Comparison of ENCODE assay signal across 8 mouse cellular contexts in the genomic region with DNA sequence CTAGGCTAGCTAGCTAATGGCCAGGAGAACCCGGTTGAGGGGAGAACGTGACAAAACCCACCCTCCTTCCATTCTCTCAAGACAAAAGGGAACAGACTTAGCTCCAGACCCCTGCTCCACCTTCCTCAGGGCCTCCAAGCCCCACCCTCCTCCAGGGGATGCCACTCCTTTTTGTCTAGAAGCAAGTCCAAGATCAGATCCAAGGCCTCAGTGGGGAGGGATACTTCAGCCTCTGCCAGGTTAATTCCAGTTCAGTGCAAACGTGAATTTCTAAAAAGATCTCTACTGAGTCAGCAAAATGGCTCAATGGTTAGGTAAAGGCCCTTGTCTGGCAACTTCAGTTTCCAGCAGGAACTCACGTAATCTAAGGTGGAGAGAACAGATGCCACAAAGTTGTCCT. TPM values are rescaled to one million over a fixed set of nuclear protein-coding genes. Genes with fewer than 3 reads are reported as not detected.
DNase-seq lines count a peak whose midpoint lies in the region; ATAC-seq and TF ChIP-seq lines count a peak whose summit lies in the region.
"Had no signal": no experiment of that assay in that cellular context is flagged by ENCODE, and none has a peak within 500 bp of the region (broad histone marks: within the 10 kb centered on the region; RNA-seq: fewer than 3 reads in every experiment).

No protein-coding gene starts in this region.

- peaks cover 37% of the 10 kb centered on the region for H3K4me1 ChIP-seq in limb, embryonic 15.5 days
- H3K4me1 ChIP-seq in limb, embryonic 10.5 days, result peaks cover 58% of the 10 kb centered on the region
- H3K4me1 ChIP-seq in ES-E14 (ENCODE audit: control insufficient read depth in 2 of 2, insufficient read depth in 2 of 2, low read length in 2 of 2, poor library complexity in 1 of 2), result peaks cover 27 to 60% of the 10 kb centered on the region in 2 experiments
- H3K4me1 ChIP-seq in embryonic fibroblast, embryonic 13.5 days (ENCODE audit: control insufficient read depth, insufficient read depth, low read length), result peaks cover 6% of the 10 kb centered on the region
- H3K4me1 ChIP-seq in liver, embryonic 14.5 days (replicated peaks; ENCODE audit: control insufficient read depth in 2 of 2, insufficient read depth in 2 of 2, low read length in 1 of 2), result peaks cover 49 to 62% of the 10 kb centered on the region in 2 experiments

- H3K27me3 ChIP-seq in limb, embryonic 15.5 days, result peaks cover 6% of the 10 kb centered on the region; the same call in 1 of the 2 replicates
- H3K27me3 ChIP-seq in limb, embryonic 10.5 days (ENCODE audit: low read depth, poor library complexity, severe bottlenecking), result peaks cover 64% of the 10 kb centered on the region
- H3K27me3 ChIP-seq in liver, embryonic 14.5 days (ENCODE audit: control insufficient read depth, insufficient read depth, low read length), result no peaks in the 10 kb centered on the region

- WGBS in limb, embryonic 15.5 days, result 47% methylated on average over 4 of the region's 4 CpGs
- 42% methylated on average over 4 of the region's 4 CpGs for WGBS in limb, embryonic 10.5 days
- 53% methylated on average over 4 of the region's 4 CpGs for WGBS in liver, embryonic 14.5 days (ENCODE audit: insufficient replicate concordance)

- H3K9ac ChIP-seq in limb, embryonic 15.5 days, result no peak overlapping the region
- H3K9ac ChIP-seq in ES-E14 (ENCODE audit: insufficient read depth, low read depth, low read length, poor library complexity, severe bottlenecking), result peak overlapping the region; percentile 16; the same call in 1 of the 2 replicates
- H3K9ac ChIP-seq in liver, embryonic 14.5 days (replicated peaks), result no peak overlapping the region

- no peaks in the 10 kb centered on the region for H3K36me3 ChIP-seq in limb, embryonic 15.5 days
- no peaks in the 10 kb centered on the region for H3K36me3 ChIP-seq in limb, embryonic 10.5 days
- H3K36me3 ChIP-seq in ES-E14 (ENCODE audit: control insufficient read depth, insufficient read depth, low read length, poor library complexity, severe bottlenecking), result peaks cover 6% of the 10 kb centered on the region; the same call in 1 of the 2 replicates
- H3K36me3 ChIP-seq in liver, embryonic 14.5 days (replicated peaks; ENCODE audit: control insufficient read depth, insufficient read depth, low read depth), result no peaks in the 10 kb centered on the region

- 0 out of 2 replicates have a peak overlapping the region, but pooled peaks have one; percentile 12 for H3K27ac ChIP-seq in limb, embryonic 15.5 days
- no peak overlapping the region for H3K27ac ChIP-seq in limb, embryonic 10.5 days
- H3K27ac ChIP-seq in ES-E14 (ENCODE audit: insufficient read depth, low read depth, low read length, poor library complexity, severe bottlenecking), result peak overlapping the region; percentile 64
- 0 out of 2 replicates have a peak overlapping the region, but pooled peaks have one; percentile 19 for H3K27ac ChIP-seq in embryonic fibroblast, embryonic 13.5 days (ENCODE audit: insufficient read depth, low read length)
- no peak overlapping the region for H3K27ac ChIP-seq in liver, embryonic 14.5 days

- no peak for TF ChIP-seq EP300 in liver, embryonic 14.5 days (IDR thresholded peaks at IDR 0.05; ENCODE audit: low read depth)

- no peak for ATAC-seq in limb, embryonic 15.5 days (ENCODE audit: insufficient number of reproducible peaks, low FRiP score, low TSS enrichment, low read depth)
- no peak for ATAC-seq in liver, embryonic 14.5 days (ENCODE audit: insufficient read depth)

- H3K4me2 ChIP-seq in limb, embryonic 15.5 days, result no peak overlapping the region
- peak overlapping the region; percentile 8; the same call in 1 of the 2 replicates for H3K4me2 ChIP-seq in liver, embryonic 14.5 days (ENCODE audit: low read depth)

- H3K4me3 ChIP-seq in limb, embryonic 15.5 days, result no peak overlapping the region
- H3K4me3 ChIP-seq in limb, embryonic 10.5 days, result no peak overlapping the region
- peak overlapping the region; percentile 11 to 15; a peak in 3 of 4 replicates for H3K4me3 ChIP-seq in ES-E14 (ENCODE audit: insufficient read depth in 1 of 2, low read depth in 1 of 2, low read length in 2 of 2, poor library complexity in 1 of 2, severe bottlenecking in 1 of 2)
- H3K4me3 ChIP-seq in embryonic fibroblast, embryonic 13.5 days (ENCODE audit: insufficient read depth, low read length), result no peak overlapping the region
- no peak overlapping the region for H3K4me3 ChIP-seq in liver, embryonic 14.5 days (ENCODE audit: insufficient read depth in 1 of 2, low read depth in 2 of 2, low read length in 2 of 2)

- in situ Hi-C loops in ES-E14 (cut with MboI; ENCODE audit: low sequenced_read_pairs in 2 of 2, unreplicated experiment in 2 of 2), result no loop called here

- no peak for DNase-seq in limb, embryonic 10.5 days (ENCODE audit: low spot score)
- no peak for DNase-seq in ES-E14 (ENCODE audit: low read depth, low spot score)
- DNase-seq in liver, embryonic 14.5 days (ENCODE audit: low read depth in 3 of 3, low spot score in 3 of 3), result no peak
- no peak for DNase-seq in urinary bladder, postnatal 36 days (ENCODE audit: low spot score in 2 of 2)
- no peak for DNase-seq in heart, adult 9 months (ENCODE audit: low spot score in 2 of 2)
- DNase-seq: left cerebral cortex, postnatal 4 days had no signal

- H3K9me3 ChIP-seq in limb, embryonic 15.5 days, result no peaks in the 10 kb centered on the region
- H3K9me3 ChIP-seq in limb, embryonic 10.5 days (replicated peaks), result no peaks in the 10 kb centered on the region
- H3K9me3 ChIP-seq in ES-E14 (ENCODE audit: control insufficient read depth, insufficient read depth, low read depth, low read length), result no peaks in the 10 kb centered on the region
- H3K9me3 ChIP-seq in liver, embryonic 14.5 days (ENCODE audit: control insufficient read depth, low read length), result no peaks in the 10 kb centered on the region

- no peak for TF ChIP-seq CTCF in embryonic fibroblast, embryonic 13.5 days (IDR thresholded peaks at IDR 0.05; ENCODE audit: borderline replicate concordance, insufficient read depth, low read length)
- no peak for TF ChIP-seq CTCF in liver, embryonic 14.5 days (IDR thresholded peaks at IDR 0.05; ENCODE audit: low read depth)

- no peak for TF ChIP-seq POLR2A in embryonic fibroblast, embryonic 13.5 days (IDR thresholded peaks at IDR 0.05; ENCODE audit: low read depth, low read length)

TF ChIP-seq in ES-E14, 5 proteins besides CTCF, POLR2A, EP300 and RAD21:
- TF ChIP-seq HCFC1 (IDR thresholded peaks at IDR 0.05; ENCODE audit: borderline replicate concordance, insufficient read depth, low read length) (no peak), MAFK (IDR thresholded peaks at IDR 0.05; ENCODE audit: insufficient read depth, low read depth, low read length) (peak; percentile 94)

RNA-seq across cellular contexts. Expression of a gene that starts 20.2 kb away (rescaled TPM):
- 3.7 and 5.2 TPM in 2 replicates for polyA plus RNA-seq in limb, embryonic 15.5 days (2015; fragmentation: Nextera tagmentation; extraction: Ambion mirVana)
- 4.9 and 5.1 TPM in 2 replicates for polyA plus RNA-seq in limb, embryonic 10.5 days (2016; fragmentation: Nextera tagmentation; extraction: Ambion mirVana)
- 35.7 and 42.7 TPM in 2 replicates for total RNA-seq in ES-E14 (2012; rRNA removed)
- polyA plus RNA-seq in embryonic fibroblast, embryonic 13.5 days (2011; ENCODE audit: insufficient read length, low read depth, missing spikeins), result 1.6 and 2.2 TPM in 2 replicates
- polyA plus RNA-seq in liver, embryonic 14.5 days (2012; rRNA removed), result 9.2 and 9.3 TPM in 2 replicates
- 5.3 and 6.2 TPM in 2 replicates for polyA plus RNA-seq in liver, embryonic 14.5 days (2014; fragmentation: Nextera tagmentation; extraction: Ambion mirVana)

Comparison
In these comparisons a context has a peak if more than half of its experiments do, and no peak if none do; other contexts are left out.
1. H3K27ac ChIP-seq: peak in limb, embryonic 15.5 days (single experiment), ES-E14 (single experiment) and embryonic fibroblast, embryonic 13.5 days (single experiment); none in limb, embryonic 10.5 days (single experiment) and liver, embryonic 14.5 days (single experiment).
2. H3K4me3 ChIP-seq: peak in ES-E14 (2 of 2); none in limb, embryonic 15.5 days (single experiment), limb, embryonic 10.5 days (single experiment), embryonic fibroblast, embryonic 13.5 days (single experiment) and liver, embryonic 14.5 days (0 of 2).